Mouse (Mus musculus): ENCODE measurements around the gene Olfr381.
"Not testable (repeated sequence)": the region's sequence is repeated elsewhere in the genome, so short reads cannot be mapped to it uniquely, and the experiment has no call there.

Gene Olfr381

GRCm38 (mm10) chr11:73491503-73491902, at the start of gene Olfr381:
Gene Olfr381, minus strand, starts transcription at chr11:73491603.
- DNase-seq (ENCODE audit: low read depth, low spot score), result no peak

- DNase-seq (ENCODE audit: low read depth, low spot score), result not testable (repeated sequence)
Measured at GRCm38 (mm10) chr11:73528971-73529370, 37.6 kb upstream of the Olfr381 start.

- DNase-seq (ENCODE audit: low read depth, low spot score), result no peak
Measured at GRCm38 (mm10) chr11:73517097-73517496, 25.7 kb upstream of the Olfr381 start, which contains the start of gene Olfr382. Gene Olfr382, minus strand, starts transcription at chr11:73517197.

GRCm38 (mm10) chr11:73457408-73457807, 34.0 kb downstream of the Olfr381 start, which contains the start of gene Olfr380:
Gene Olfr380, minus strand, starts transcription at chr11:73457508.
- DNase-seq (ENCODE audit: low read depth, low spot score), result no peak

Data from CD4-positive helper T cell, adult 2 months (primary cell).